Mouse (Mus musculus) liver, postnatal 0 days (tissue): ENCODE measurements around the gene Mospd1.

Experiments
- CTCF ChIP-seq: sonication (generic); IDR thresholded peaks from 2 replicates; pipeline ENCODE4 v1.5.1; 2016; ENCODE audit warnings: antibody characterized with exemption, low read depth
- EP300 ChIP-seq: IDR thresholded peaks from 2 replicates; pipeline ENCODE4 v1.6.1; 2016; ENCODE audit warnings: antibody characterized with exemption, low read depth, mild to moderate bottlenecking

DNA sequence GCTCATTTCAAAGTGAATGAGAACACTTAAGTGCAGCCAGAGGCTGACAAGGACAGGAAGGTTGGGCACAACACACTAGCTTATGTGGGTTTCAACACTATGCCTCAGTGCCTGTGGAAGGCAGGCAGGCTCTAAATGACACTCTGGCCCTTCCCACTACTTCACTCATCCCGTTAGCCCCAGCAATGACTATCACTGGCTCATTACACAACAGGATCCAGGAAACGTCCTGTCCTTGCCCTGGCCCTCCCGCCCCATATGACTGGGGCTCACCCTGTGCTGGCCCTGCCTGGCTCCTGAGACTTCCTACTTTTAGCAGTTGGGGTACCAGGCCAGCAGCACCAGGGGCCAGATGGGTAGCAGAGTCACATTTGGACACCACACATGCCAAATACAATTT, 12.8 kb upstream of the Mospd1 start:
- no peak for TF ChIP-seq CTCF
- no peak for TF ChIP-seq EP300
